Mouse (Mus musculus) A20 (cell line): ENCODE data around the gene Gorasp1.

Source experiments
- DNase-seq: peaks from one replicate; pipeline ENCODE4 v3.0.0-alpha.2; 2011; ENCODE audit warnings: low read depth, low spot score

Gorasp1 gene

GRCm38 (mm10) chr9:119932358-119932757 lies 5.0 kb downstream of the Gorasp1 start:
- no peak for DNase-seq

- no peak for DNase-seq
Observed at GRCm38 (mm10) chr9:119926497-119926896, 10.9 kb downstream of the Gorasp1 start.

GRCm38 (mm10) chr9:119925729-119926128 lies 11.6 kb downstream of the Gorasp1 start:
- no peak for DNase-seq

- no peak for DNase-seq
Observed at GRCm38 (mm10) chr9:119925120-119925657, 12.2 kb downstream of the Gorasp1 start.

GRCm38 (mm10) chr9:119923462-119923861 lies 13.9 kb downstream of the Gorasp1 start:
- DNase-seq: no peak

- no peak for DNase-seq
Observed at GRCm38 (mm10) chr9:119919858-119920257, 17.5 kb downstream of the Gorasp1 start.

GRCm38 (mm10) chr9:119913087-119913838 lies 24.1 kb downstream of the Gorasp1 start:
- peak; percentile 21 for DNase-seq

GRCm38 (mm10) chr9:119909931-119910330 lies 27.4 kb downstream of the Gorasp1 start:
- DNase-seq: no peak

- DNase-seq: no peak
Observed at GRCm38 (mm10) chr9:119908708-119909107, 28.7 kb downstream of the Gorasp1 start.

- no peak for DNase-seq
Observed at GRCm38 (mm10) chr9:119902410-119903151, 34.8 kb downstream of the Gorasp1 start.

GRCm38 (mm10) chr9:119899446-119899845 lies 37.9 kb downstream of the Gorasp1 start:
- DNase-seq: no peak

GRCm38 (mm10) chr9:119895040-119895721 lies 42.2 kb downstream of the Gorasp1 start:
- no peak for DNase-seq

GRCm38 (mm10) chr9:119894339-119895009 lies 42.9 kb downstream of the Gorasp1 start, which contains the start of gene Wdr48:
Wdr48 (plus strand) TSS chr9:119894878.
- DNase-seq: peak; percentile 99

- peak; percentile 21 for DNase-seq
Observed at GRCm38 (mm10) chr9:119893881-119894280, 43.5 kb downstream of the Gorasp1 start.

- DNase-seq: peak; percentile 61
Observed at GRCm38 (mm10) chr9:119890692-119891091, 46.7 kb downstream of the Gorasp1 start.

GRCm38 (mm10) chr9:119889446-119889845 lies 47.9 kb downstream of the Gorasp1 start:
- DNase-seq: no peak

- no peak for DNase-seq
Observed at GRCm38 (mm10) chr9:119888843-119889246, 48.5 kb downstream of the Gorasp1 start.

- DNase-seq: peak; percentile 56
Observed at GRCm38 (mm10) chr9:119887144-119887901, 50.0 kb downstream of the Gorasp1 start.
